Comparison of ENCODE assay signal across 10 mouse cellular contexts in the genomic region with DNA sequence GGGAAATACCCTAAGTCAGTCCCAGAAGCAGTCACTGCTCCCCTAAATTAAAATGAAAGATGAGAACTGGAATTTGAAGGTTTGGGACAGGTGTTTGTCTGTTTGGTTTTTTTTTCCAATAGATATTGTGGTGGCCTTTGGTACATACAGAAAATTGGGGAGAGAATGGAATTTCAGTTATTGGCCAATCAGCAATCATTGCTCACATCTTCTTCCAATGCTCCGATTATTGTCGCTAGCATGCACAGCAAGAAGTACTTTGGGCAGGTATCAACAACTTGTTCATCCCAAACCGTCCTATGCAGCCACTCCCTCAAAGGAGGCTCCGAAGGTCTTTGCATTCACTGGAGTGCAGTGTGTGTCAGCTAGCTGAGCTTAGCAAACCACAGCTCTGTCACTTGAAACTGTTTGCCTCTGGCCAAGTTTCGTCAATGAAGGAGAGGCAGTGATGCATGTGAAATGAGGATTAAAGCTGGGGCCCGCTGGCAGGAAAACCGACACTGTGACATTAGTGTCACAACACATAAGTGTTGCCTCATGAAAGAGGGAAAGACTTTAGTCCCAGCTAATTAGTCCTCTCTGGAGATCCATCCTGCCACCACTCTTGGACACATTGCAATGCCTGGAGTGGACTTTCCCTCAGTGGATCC.
DNase-seq lines count a peak whose midpoint lies in the region; ATAC-seq lines count a peak whose summit lies in the region.
"Had no signal": no experiment of that assay in that cellular context is flagged by ENCODE, and none has a peak within 500 bp of the region (broad histone marks: within the 10 kb centered on the region; RNA-seq: fewer than 3 reads in every experiment).

No protein-coding gene starts in this region.

- H3K27ac ChIP-seq in neural tube, embryonic 12.5 days, result no peak overlapping the region
- H3K27ac ChIP-seq in liver, embryonic 12.5 days, result no peak overlapping the region

- ATAC-seq in neural tube, embryonic 12.5 days (ENCODE audit: low FRiP score, low read depth), result 0 out of 2 replicates have a peak, but pooled peaks have one; percentile 33
- ATAC-seq in megakaryocyte, adult 5-6 weeks (ENCODE audit: poor library complexity, severe bottlenecking), result no peak
- no peak for ATAC-seq in liver, embryonic 12.5 days
- ATAC-seq: liver, postnatal 0 days had no signal

- no peak overlapping the region for H3K9ac ChIP-seq in neural tube, embryonic 12.5 days
- no peak overlapping the region for H3K9ac ChIP-seq in liver, embryonic 12.5 days
- H3K9ac ChIP-seq: liver, postnatal 0 days had no signal

- DNase-seq in neural tube, embryonic 10.5 days (ENCODE audit: extremely low spot score, low spot score), result no peak
- DNase-seq in gastrocnemius, adult 18-20 months (ENCODE audit: low spot score), result peak; percentile 69
- peak; percentile 18 for DNase-seq in kidney, postnatal 10 days
- DNase-seq in retina, postnatal 7 days (ENCODE audit: low read depth, low spot score), result peak; percentile 43
- no peak for DNase-seq in spleen, postnatal 10 days (ENCODE audit: low spot score in 2 of 2)
- DNase-seq: liver, postnatal 0 days had no signal

- no peak overlapping the region for H3K4me2 ChIP-seq in neural tube, embryonic 12.5 days (replicated peaks)
- no peak overlapping the region for H3K4me2 ChIP-seq in liver, embryonic 12.5 days

- H3K4me3 ChIP-seq in neural tube, embryonic 12.5 days, result no peak overlapping the region
- no peak overlapping the region for H3K4me3 ChIP-seq in liver, embryonic 12.5 days

- no peaks in the 10 kb centered on the region for H3K36me3 ChIP-seq in neural tube, embryonic 12.5 days
- no peaks in the 10 kb centered on the region for H3K36me3 ChIP-seq in liver, embryonic 12.5 days
- H3K36me3 ChIP-seq: G1E had no signal

- H3K9me3 ChIP-seq in neural tube, embryonic 12.5 days, result no peaks in the 10 kb centered on the region
- H3K9me3 ChIP-seq in liver, embryonic 12.5 days (replicated peaks), result no peaks in the 10 kb centered on the region

- no peaks in the 10 kb centered on the region for H3K27me3 ChIP-seq in neural tube, embryonic 12.5 days (replicated peaks)
- no peaks in the 10 kb centered on the region for H3K27me3 ChIP-seq in liver, embryonic 12.5 days (replicated peaks)

- H3K4me1 ChIP-seq in neural tube, embryonic 12.5 days, result no peaks in the 10 kb centered on the region
- no peaks in the 10 kb centered on the region for H3K4me1 ChIP-seq in liver, embryonic 12.5 days

- WGBS in neural tube, embryonic 12.5 days, result 46% methylated on average over 7 of the region's 7 CpGs
- WGBS in liver, embryonic 12.5 days (ENCODE audit: insufficient replicate concordance), result 64% methylated on average over 7 of the region's 7 CpGs

Comparison
In these comparisons a context has a peak if more than half of its experiments do, and no peak if none do; other contexts are left out.
1. DNase-seq: peak in gastrocnemius, adult 18-20 months (single experiment), kidney, postnatal 10 days (single experiment) and retina, postnatal 7 days (single experiment); none in neural tube, embryonic 10.5 days (single experiment) and spleen, postnatal 10 days (0 of 2).